Mouse (Mus musculus): Measurements from ENCODE around the gene Gm49321. TPM values are rescaled to one million over a fixed set of nuclear protein-coding genes. Genes with fewer than 3 reads are reported as not detected.

The Gm49321 gene
- polyA plus RNA-seq, 1 experiment, result 9.0 TPM

GRCm38 (mm10) chr12:73952879-73953278 lies 15.4 kb downstream of the Gm49321 start:
- Histone ChIP-seq H3K27ac (ENCODE audit: insufficient read depth, low read length) (no peak overlapping the region), H3K9ac (ENCODE audit: low read depth, poor library complexity, severe bottlenecking) (no peak overlapping the region), H3K4me3 (ENCODE audit: low read depth, low read length) (no peak overlapping the region), H3K27me3 (ENCODE audit: control insufficient read depth, insufficient read depth, low read length, poor library complexity, severe bottlenecking) (no peaks in the 10 kb centered on the region), H3K36me3 (ENCODE audit: control insufficient read depth, insufficient read depth, low read length, poor library complexity, severe bottlenecking) (no peaks in the 10 kb centered on the region), H3K4me1 (ENCODE audit: control insufficient read depth, insufficient read depth, low read length) (no peaks in the 10 kb centered on the region), H3K9me3 (replicated peaks; ENCODE audit: control insufficient read depth, insufficient read depth, low read length, poor library complexity, severe bottlenecking) (no peaks in the 10 kb centered on the region)
- TF ChIP-seq POLR2A (IDR thresholded peaks at IDR 0.05; ENCODE audit: insufficient read depth, low read length), result no peak
- TF ChIP-seq CTCF (IDR thresholded peaks at IDR 0.05; ENCODE audit: low read depth, low read length), result no peak
- TF ChIP-seq EP300 (IDR thresholded peaks at IDR 0.05; ENCODE audit: insufficient read depth, low read depth, low read length), result no peak

GRCm38 (mm10) chr12:73953420-73954186 lies 16.1 kb downstream of the Gm49321 start:
- Histone ChIP-seq H3K27ac (ENCODE audit: insufficient read depth, low read length) (no peak overlapping the region), H3K9ac (ENCODE audit: low read depth, poor library complexity, severe bottlenecking) (no peak overlapping the region; the same call in 1 of the 2 replicates)
- TF ChIP-seq EP300 (IDR thresholded peaks at IDR 0.05; ENCODE audit: insufficient read depth, low read depth, low read length), result no peak
- TF ChIP-seq CTCF (IDR thresholded peaks at IDR 0.05; ENCODE audit: low read depth, low read length), result no peak
- no peak for TF ChIP-seq POLR2A (IDR thresholded peaks at IDR 0.05; ENCODE audit: insufficient read depth, low read length)

GRCm38 (mm10) chr12:73954785-73955184 lies 17.3 kb downstream of the Gm49321 start:
- Histone ChIP-seq H3K4me1 (ENCODE audit: control insufficient read depth, insufficient read depth, low read length) (no peaks in the 10 kb centered on the region), H3K4me3 (ENCODE audit: low read depth, low read length) (no peak overlapping the region), H3K27ac (ENCODE audit: insufficient read depth, low read length) (no peak overlapping the region), H3K9ac (ENCODE audit: low read depth, poor library complexity, severe bottlenecking) (no peak overlapping the region), H3K9me3 (replicated peaks; ENCODE audit: control insufficient read depth, insufficient read depth, low read length, poor library complexity, severe bottlenecking) (no peaks in the 10 kb centered on the region), H3K36me3 (ENCODE audit: control insufficient read depth, insufficient read depth, low read length, poor library complexity, severe bottlenecking) (no peaks in the 10 kb centered on the region), H3K27me3 (ENCODE audit: control insufficient read depth, insufficient read depth, low read length, poor library complexity, severe bottlenecking) (no peaks in the 10 kb centered on the region)
- no peak for TF ChIP-seq POLR2A (IDR thresholded peaks at IDR 0.05; ENCODE audit: insufficient read depth, low read length)
- no peak for TF ChIP-seq CTCF (IDR thresholded peaks at IDR 0.05; ENCODE audit: low read depth, low read length)
- no peak for TF ChIP-seq EP300 (IDR thresholded peaks at IDR 0.05; ENCODE audit: insufficient read depth, low read depth, low read length)

More at GRCm38 (mm10) chr12:73953420-73954186, 16.1 kb downstream of the Gm49321 start:
- no peaks in the 10 kb centered on the region for H3K9me3 ChIP-seq (replicated peaks; ENCODE audit: control insufficient read depth, insufficient read depth, low read length, poor library complexity, severe bottlenecking)
- H3K27me3 ChIP-seq (ENCODE audit: control insufficient read depth, insufficient read depth, low read length, poor library complexity, severe bottlenecking), result no peaks in the 10 kb centered on the region
- H3K4me3 ChIP-seq (ENCODE audit: low read depth, low read length), result peak overlapping the region; percentile 25; the same call in 1 of the 2 replicates
- H3K36me3 ChIP-seq (ENCODE audit: control insufficient read depth, insufficient read depth, low read length, poor library complexity, severe bottlenecking), result no peaks in the 10 kb centered on the region
- H3K4me1 ChIP-seq (ENCODE audit: control insufficient read depth, insufficient read depth, low read length), result no peaks in the 10 kb centered on the region

GRCm38 (mm10) chr12:73957676-73958075 lies 20.2 kb downstream of the Gm49321 start:
- Histone ChIP-seq H3K36me3 (ENCODE audit: control insufficient read depth, insufficient read depth, low read length, poor library complexity, severe bottlenecking) (no peaks in the 10 kb centered on the region), H3K9me3 (replicated peaks; ENCODE audit: control insufficient read depth, insufficient read depth, low read length, poor library complexity, severe bottlenecking) (no peaks in the 10 kb centered on the region), H3K4me1 (ENCODE audit: control insufficient read depth, insufficient read depth, low read length) (no peaks in the 10 kb centered on the region), H3K9ac (ENCODE audit: low read depth, poor library complexity, severe bottlenecking) (no peak overlapping the region), H3K27ac (ENCODE audit: insufficient read depth, low read length) (no peak overlapping the region), H3K4me3 (ENCODE audit: low read depth, low read length) (no peak overlapping the region), H3K27me3 (ENCODE audit: control insufficient read depth, insufficient read depth, low read length, poor library complexity, severe bottlenecking) (no peaks in the 10 kb centered on the region)
- TF ChIP-seq EP300 (IDR thresholded peaks at IDR 0.05; ENCODE audit: insufficient read depth, low read depth, low read length) (no peak), CTCF (IDR thresholded peaks at IDR 0.05; ENCODE audit: low read depth, low read length) (no peak), POLR2A (IDR thresholded peaks at IDR 0.05; ENCODE audit: insufficient read depth, low read length) (no peak)

- H3K4me3 ChIP-seq (ENCODE audit: low read depth, low read length), result no peak overlapping the region
- no peaks in the 10 kb centered on the region for H3K4me1 ChIP-seq (ENCODE audit: control insufficient read depth, insufficient read depth, low read length)
- no peak for TF ChIP-seq POLR2A (IDR thresholded peaks at IDR 0.05; ENCODE audit: insufficient read depth, low read length)
- no peak for TF ChIP-seq EP300 (IDR thresholded peaks at IDR 0.05; ENCODE audit: insufficient read depth, low read depth, low read length)
- no peak for TF ChIP-seq CTCF (IDR thresholded peaks at IDR 0.05; ENCODE audit: low read depth, low read length)
- no peak overlapping the region for H3K9ac ChIP-seq (ENCODE audit: low read depth, poor library complexity, severe bottlenecking)
- no peak overlapping the region for H3K27ac ChIP-seq (ENCODE audit: insufficient read depth, low read length)
- H3K36me3 ChIP-seq (ENCODE audit: control insufficient read depth, insufficient read depth, low read length, poor library complexity, severe bottlenecking), result no peaks in the 10 kb centered on the region
- H3K9me3 ChIP-seq (replicated peaks; ENCODE audit: control insufficient read depth, insufficient read depth, low read length, poor library complexity, severe bottlenecking), result no peaks in the 10 kb centered on the region
- H3K27me3 ChIP-seq (ENCODE audit: control insufficient read depth, insufficient read depth, low read length, poor library complexity, severe bottlenecking), result no peaks in the 10 kb centered on the region
Observed at GRCm38 (mm10) chr12:73958830-73959229, 21.4 kb downstream of the Gm49321 start.

Data from ES-Bruce4 (cell line).